In the genomic region with DNA sequence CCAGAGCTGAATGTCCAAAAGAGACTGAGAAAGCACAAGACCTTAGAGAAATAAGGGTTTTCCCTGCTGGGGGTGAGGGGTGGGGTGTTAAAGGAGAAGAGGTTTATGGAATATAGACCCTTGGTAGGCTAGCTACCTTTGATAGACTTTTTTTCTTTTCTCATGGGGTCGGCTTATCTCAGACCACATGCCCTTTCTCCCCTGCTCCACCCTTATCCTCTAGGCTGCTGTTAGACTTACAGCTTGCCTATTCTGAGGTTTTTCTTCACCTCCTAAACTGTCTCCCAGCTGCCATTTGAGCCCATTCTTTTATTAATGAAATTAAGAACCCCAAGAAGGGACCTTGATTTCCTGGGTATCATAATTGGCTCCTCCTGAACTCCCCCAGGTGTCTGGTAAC, we compare ENCODE assay signal across 15 mouse cellular contexts. TPM values are rescaled to one million over a fixed set of nuclear protein-coding genes. Genes with fewer than 3 reads are reported as not detected.
A peak's percentile ranks its signal among the peaks of the same experiment; 100 is the strongest.
DNase-seq lines count a peak whose midpoint lies in the region; ATAC-seq and TF ChIP-seq lines count a peak whose summit lies in the region.
"Had no signal": no experiment of that assay in that cellular context is flagged by ENCODE, and none has a peak within 500 bp of the region (broad histone marks: within the 10 kb centered on the region; RNA-seq: fewer than 3 reads in every experiment).

No protein-coding gene starts in this region.

- no peak overlapping the region for H3K9ac ChIP-seq in heart, embryonic 15.5 days
- H3K9ac ChIP-seq in stomach, embryonic 15.5 days = no peak overlapping the region
- H3K9ac ChIP-seq in stomach, postnatal 0 days (ENCODE audit: low read length) = no peak overlapping the region
- peak overlapping the region; percentile 69 for H3K9ac ChIP-seq in liver, embryonic 11.5 days (ENCODE audit: low read depth, low read length)

- ATAC-seq in heart, embryonic 15.5 days (replicated peaks; ENCODE audit: insufficient number of reproducible peaks, insufficient read depth, low FRiP score, low read depth) = no peak
- ATAC-seq in stomach, embryonic 15.5 days (ENCODE audit: insufficient read depth, low FRiP score, low read depth) = peak; percentile 45; the same call in 1 of the 2 replicates
- no peak for ATAC-seq in stomach, postnatal 0 days (ENCODE audit: low FRiP score, low TSS enrichment)
- ATAC-seq in liver, embryonic 11.5 days (replicated peaks; ENCODE audit: low FRiP score) = peak; percentile 79

- no peak for TF ChIP-seq EP300 in stomach, postnatal 0 days (optimal IDR thresholded peaks at IDR 0.05)

- no peak overlapping the region for H3K4me3 ChIP-seq in heart, embryonic 15.5 days
- H3K4me3 ChIP-seq in stomach, embryonic 15.5 days (replicated peaks) = no peak overlapping the region
- no peak overlapping the region for H3K4me3 ChIP-seq in stomach, postnatal 0 days (ENCODE audit: low read depth, low read length)
- H3K4me3 ChIP-seq in liver, embryonic 11.5 days (ENCODE audit: low read depth, low read length) = peak overlapping the region; percentile 44

- H3K4me2 ChIP-seq in heart, embryonic 15.5 days = 0 out of 2 replicates have a peak overlapping the region, but pooled peaks have one; percentile 69
- peak overlapping the region; percentile 74; the same call in 1 of the 2 replicates for H3K4me2 ChIP-seq in stomach, embryonic 15.5 days
- H3K4me2 ChIP-seq in stomach, postnatal 0 days (replicated peaks; ENCODE audit: low read depth) = no peak overlapping the region
- H3K4me2 ChIP-seq in liver, embryonic 11.5 days = peak overlapping the region; percentile 76

- WGBS in heart, embryonic 15.5 days = 64% methylated on average over 1 of the region's 1 CpGs
- 62% methylated on average over 1 of the region's 1 CpGs for WGBS in stomach, embryonic 15.5 days
- 54% methylated on average over 1 of the region's 1 CpGs for WGBS in stomach, postnatal 0 days
- WGBS in liver, embryonic 11.5 days = 44% methylated on average over 1 of the region's 1 CpGs

- 0 out of 2 replicates have a peak, but pooled peaks cover 6% of the 10 kb centered on the region for H3K27me3 ChIP-seq in heart, embryonic 15.5 days
- H3K27me3 ChIP-seq in stomach, embryonic 15.5 days (replicated peaks) = no peaks in the 10 kb centered on the region
- H3K27me3 ChIP-seq in stomach, postnatal 0 days (ENCODE audit: control insufficient read depth, insufficient read depth, low read length) = no peaks in the 10 kb centered on the region
- H3K27me3 ChIP-seq in liver, embryonic 11.5 days (replicated peaks; ENCODE audit: control insufficient read depth, insufficient read depth, low read length) = no peaks in the 10 kb centered on the region

- no peak overlapping the region for H3K27ac ChIP-seq in heart, embryonic 15.5 days
- H3K27ac ChIP-seq in stomach, embryonic 15.5 days = no peak overlapping the region
- no peak overlapping the region for H3K27ac ChIP-seq in stomach, postnatal 0 days (replicated peaks)
- H3K27ac ChIP-seq in liver, embryonic 11.5 days (ENCODE audit: low read depth, low read length) = peak overlapping the region; percentile 99
- H3K27ac ChIP-seq: forebrain, embryonic 12.5 days had no signal

- DNase-seq in heart, postnatal 4 days = no peak
- DNase-seq in stomach, postnatal 0 days (ENCODE audit: low spot score) = no peak
- peak; percentile 38 for DNase-seq in liver, embryonic 11.5 days (ENCODE audit: low spot score)
- no peak for DNase-seq in ovary, postnatal 36 days (ENCODE audit: low spot score)
- no peak for DNase-seq in kidney, postnatal 14 days
- DNase-seq: gastrocnemius, postnatal 10 days; kidney, adult 9 months; layer of hippocampus, adult 9-11 months; midbrain, embryonic 14.5 days had no signal

- no peak for TF ChIP-seq CTCF in stomach, postnatal 0 days (IDR thresholded peaks at IDR 0.05; ENCODE audit: low read depth)

- no peaks in the 10 kb centered on the region for H3K36me3 ChIP-seq in heart, embryonic 15.5 days
- no peaks in the 10 kb centered on the region for H3K36me3 ChIP-seq in stomach, embryonic 15.5 days
- H3K36me3 ChIP-seq in stomach, postnatal 0 days (ENCODE audit: control insufficient read depth, insufficient read depth, low read length) = no peaks in the 10 kb centered on the region
- no peaks in the 10 kb centered on the region for H3K36me3 ChIP-seq in liver, embryonic 11.5 days (ENCODE audit: control insufficient read depth, insufficient read depth, low read length)
- H3K36me3 ChIP-seq: forebrain, embryonic 12.5 days had no signal

- H3K4me1 ChIP-seq in heart, embryonic 15.5 days (replicated peaks) = peaks cover 6% of the 10 kb centered on the region
- peaks cover 7% of the 10 kb centered on the region; the same call in 1 of the 2 replicates for H3K4me1 ChIP-seq in stomach, embryonic 15.5 days
- 0 out of 2 replicates have a peak, but pooled peaks cover 3% of the 10 kb centered on the region for H3K4me1 ChIP-seq in stomach, postnatal 0 days (replicated peaks; ENCODE audit: control insufficient read depth, insufficient read depth)
- peaks cover 28% of the 10 kb centered on the region for H3K4me1 ChIP-seq in liver, embryonic 11.5 days (replicated peaks; ENCODE audit: control insufficient read depth, insufficient read depth, low read length)
- H3K4me1 ChIP-seq: forebrain, embryonic 12.5 days had no signal

- no peaks in the 10 kb centered on the region for H3K9me3 ChIP-seq in heart, embryonic 15.5 days (replicated peaks)
- H3K9me3 ChIP-seq in stomach, embryonic 15.5 days = no peaks in the 10 kb centered on the region
- H3K9me3 ChIP-seq in stomach, postnatal 0 days (ENCODE audit: control insufficient read depth, low read length) = no peaks in the 10 kb centered on the region
- no peaks in the 10 kb centered on the region for H3K9me3 ChIP-seq in liver, embryonic 11.5 days (ENCODE audit: control insufficient read depth, low read length)
- H3K9me3 ChIP-seq: forebrain, embryonic 12.5 days had no signal

RNA-seq across cellular contexts. Expression of gene Btnl10, which starts 3.9 kb away (rescaled TPM):
- polyA plus RNA-seq in heart, embryonic 15.5 days (2015; fragmentation: Nextera tagmentation; extraction: Ambion mirVana) = 0.16 TPM in 1 of 2 replicates, not detected in the other
- not detected for total RNA-seq in heart, postnatal 4 days (2021)
- 0.59 and 0.95 TPM in 2 replicates for polyA plus RNA-seq in stomach, embryonic 15.5 days (2015; fragmentation: Nextera tagmentation; extraction: Ambion mirVana)
- polyA plus RNA-seq in stomach, postnatal 0 days (2015; fragmentation: Nextera tagmentation; extraction: Ambion mirVana) = 0.04 TPM in 1 of 2 replicates, not detected in the other
- 4.0 and 5.0 TPM in 2 replicates for polyA plus RNA-seq in liver, embryonic 11.5 days (2014; fragmentation: Nextera tagmentation; extraction: Ambion mirVana)
- total RNA-seq: CH12.LX; left cerebral cortex, postnatal 25 days had no signal
- polyA plus RNA-seq: cerebellum, adult 2 months had no signal

RNA-seq across cellular contexts. Expression of gene Zfp39, which starts 9.8 kb away (rescaled TPM):
- 3.1 and 4.4 TPM in 2 replicates for polyA plus RNA-seq in heart, embryonic 15.5 days (2015; fragmentation: Nextera tagmentation; extraction: Ambion mirVana)
- 1 to 10 TPM; 5.3 to 5.9 TPM for total RNA-seq in heart, postnatal 4 days (2021)
- polyA plus RNA-seq in stomach, embryonic 15.5 days (2015; fragmentation: Nextera tagmentation; extraction: Ambion mirVana) = 4.6 and 5.6 TPM in 2 replicates
- polyA plus RNA-seq in stomach, postnatal 0 days (2015; fragmentation: Nextera tagmentation; extraction: Ambion mirVana) = 1.6 and 1.9 TPM in 2 replicates
- polyA plus RNA-seq in liver, embryonic 11.5 days (2014; fragmentation: Nextera tagmentation; extraction: Ambion mirVana) = 10.2 and 11.8 TPM in 2 replicates

RNA-seq across cellular contexts. Expression of gene Rnf187, which starts 24.9 kb away (rescaled TPM):
- 170 and 210 TPM in 2 replicates for polyA plus RNA-seq in heart, embryonic 15.5 days (2015; fragmentation: Nextera tagmentation; extraction: Ambion mirVana)
- 100 to 1,000 TPM; 161 to 165 TPM for total RNA-seq in heart, postnatal 4 days (2021)
- 229 and 235 TPM in 2 replicates for polyA plus RNA-seq in stomach, embryonic 15.5 days (2015; fragmentation: Nextera tagmentation; extraction: Ambion mirVana)
- 136 and 140 TPM in 2 replicates for polyA plus RNA-seq in stomach, postnatal 0 days (2015; fragmentation: Nextera tagmentation; extraction: Ambion mirVana)
- polyA plus RNA-seq in liver, embryonic 11.5 days (2014; fragmentation: Nextera tagmentation; extraction: Ambion mirVana) = 229 and 240 TPM in 2 replicates

RNA-seq across cellular contexts. Expression of gene Hist3h2ba, which starts 34.9 kb away (rescaled TPM):
- 18.0 and 18.3 TPM in 2 replicates for polyA plus RNA-seq in heart, embryonic 15.5 days (2015; fragmentation: Nextera tagmentation; extraction: Ambion mirVana)
- total RNA-seq in heart, postnatal 4 days (2021) = 10 to 100 TPM; 21.8 to 22.6 TPM
- polyA plus RNA-seq in stomach, embryonic 15.5 days (2015; fragmentation: Nextera tagmentation; extraction: Ambion mirVana) = 42.0 and 45.8 TPM in 2 replicates
- polyA plus RNA-seq in stomach, postnatal 0 days (2015; fragmentation: Nextera tagmentation; extraction: Ambion mirVana) = 7.5 and 8.9 TPM in 2 replicates
- polyA plus RNA-seq in liver, embryonic 11.5 days (2014; fragmentation: Nextera tagmentation; extraction: Ambion mirVana) = 6.3 and 6.9 TPM in 2 replicates
- total RNA-seq: CH12.LX had no signal

RNA-seq across cellular contexts. Expression of gene Hist3h2a, which starts 40.7 kb away (rescaled TPM):
- 30.4 and 34.7 TPM in 2 replicates for polyA plus RNA-seq in heart, embryonic 15.5 days (2015; fragmentation: Nextera tagmentation; extraction: Ambion mirVana)
- 10 to 100 TPM; 46.8 to 50.0 TPM for total RNA-seq in heart, postnatal 4 days (2021)
- polyA plus RNA-seq in stomach, embryonic 15.5 days (2015; fragmentation: Nextera tagmentation; extraction: Ambion mirVana) = 29.6 and 32.2 TPM in 2 replicates
- 18.7 and 19.1 TPM in 2 replicates for polyA plus RNA-seq in stomach, postnatal 0 days (2015; fragmentation: Nextera tagmentation; extraction: Ambion mirVana)
- polyA plus RNA-seq in liver, embryonic 11.5 days (2014; fragmentation: Nextera tagmentation; extraction: Ambion mirVana) = 12.0 and 14.5 TPM in 2 replicates

Comparison
In these comparisons a context has a peak if more than half of its experiments do, and no peak if none do; other contexts are left out.
1. ATAC-seq: peak in stomach, embryonic 15.5 days (single experiment) and liver, embryonic 11.5 days (single experiment); none in heart, embryonic 15.5 days (single experiment) and stomach, postnatal 0 days (single experiment).